Mouse (Mus musculus): ENCODE data around the gene Clic1. TPM values are rescaled to one million over a fixed set of nuclear protein-coding genes. Genes with fewer than 3 reads are reported as not detected.
"Not testable (repeated sequence)": the region's sequence is repeated elsewhere in the genome, so short reads cannot be mapped to it uniquely, and the experiment has no call there.

Clic1 gene
- not detected in 2 replicates for polyA plus RNA-seq (2012; ENCODE audit: insufficient read depth, insufficient read length, low replicate concordance, missing spikeins)

GRCm38 (mm10) chr17:35049561-35050016 is at the start of gene Clic1:
Gene Clic1 (plus strand): TSS chr17:35049966.
- Histone ChIP-seq H3K4me3 (ENCODE audit: insufficient read depth, low read depth, low read length) (peak within 1 kb of the TSS; percentile 47), H3K27ac (ENCODE audit: insufficient read depth, low read depth, low read length) (peak within 1 kb of the TSS; percentile 47; the same call in 1 of the 2 replicates), H3K4me1 (ENCODE audit: control insufficient read depth, insufficient read depth, low read length) (peaks cover 33% of the 10 kb centered on the region)
- TF ChIP-seq POLR2A (IDR thresholded peaks at IDR 0.05; ENCODE audit: insufficient read depth, low read depth, low read length) (no peak), CTCF (IDR thresholded peaks at IDR 0.05; ENCODE audit: insufficient read depth, low read depth, low read length) (no peak)
- WGBS = 22% methylated on average over 11 of the region's 11 CpGs

GRCm38 (mm10) chr17:35000717-35001451 is 48.9 kb upstream of the Clic1 start, which contains the start of gene Vars:
Gene Vars (plus strand): TSS chr17:35000987.
- TF ChIP-seq CTCF (IDR thresholded peaks at IDR 0.05; ENCODE audit: insufficient read depth, low read depth, low read length) = no peak
- peak; percentile 54 for TF ChIP-seq POLR2A (IDR thresholded peaks at IDR 0.05; ENCODE audit: insufficient read depth, low read depth, low read length)
- peaks cover 10% of the 10 kb centered on the region for H3K4me1 ChIP-seq (ENCODE audit: control insufficient read depth, insufficient read depth, low read length)
- WGBS = under 1% methylated on average over 83 of the region's 83 CpGs
- peak within 1 kb of the TSS; percentile 59 for H3K27ac ChIP-seq (ENCODE audit: insufficient read depth, low read depth, low read length)
- peak within 1 kb of the TSS; percentile 84 for H3K4me3 ChIP-seq (ENCODE audit: insufficient read depth, low read depth, low read length)

- Histone ChIP-seq H3K4me1 (ENCODE audit: control insufficient read depth, insufficient read depth, low read length) (peaks cover 10% of the 10 kb centered on the region), H3K27ac (ENCODE audit: insufficient read depth, low read depth, low read length) (no peak overlapping the region; the same call in 1 of the 2 replicates), H3K4me3 (ENCODE audit: insufficient read depth, low read depth, low read length) (peak overlapping the region; percentile 84)
- no peak for TF ChIP-seq CTCF (IDR thresholded peaks at IDR 0.05; ENCODE audit: insufficient read depth, low read depth, low read length)
- TF ChIP-seq POLR2A (IDR thresholded peaks at IDR 0.05; ENCODE audit: insufficient read depth, low read depth, low read length) = no peak
- under 1% methylated on average over 35 of the region's 35 CpGs for WGBS
These were observed 48.2 kb upstream of the Clic1 start for GRCm38 (mm10) chr17:35001452-35002152.

- 6% methylated on average over 12 of the region's 12 CpGs for WGBS
- H3K4me3 ChIP-seq (ENCODE audit: insufficient read depth, low read depth, low read length) = peak overlapping the region; percentile 84
- H3K4me1 ChIP-seq (ENCODE audit: control insufficient read depth, insufficient read depth, low read length) = peaks cover 10% of the 10 kb centered on the region
- no peak for TF ChIP-seq CTCF (IDR thresholded peaks at IDR 0.05; ENCODE audit: insufficient read depth, low read depth, low read length)
- no peak for TF ChIP-seq POLR2A (IDR thresholded peaks at IDR 0.05; ENCODE audit: insufficient read depth, low read depth, low read length)
- no peak overlapping the region for H3K27ac ChIP-seq (ENCODE audit: insufficient read depth, low read depth, low read length)
These were observed 47.5 kb upstream of the Clic1 start for GRCm38 (mm10) chr17:35002153-35002865.

GRCm38 (mm10) chr17:35003022-35003838 is 46.5 kb upstream of the Clic1 start:
- TF ChIP-seq POLR2A (IDR thresholded peaks at IDR 0.05; ENCODE audit: insufficient read depth, low read depth, low read length) (no peak), CTCF (IDR thresholded peaks at IDR 0.05; ENCODE audit: insufficient read depth, low read depth, low read length) (no peak)
- Histone ChIP-seq H3K4me3 (ENCODE audit: insufficient read depth, low read depth, low read length) (no peak overlapping the region), H3K4me1 (ENCODE audit: control insufficient read depth, insufficient read depth, low read length) (peaks cover 10% of the 10 kb centered on the region), H3K27ac (ENCODE audit: insufficient read depth, low read depth, low read length) (no peak overlapping the region)
- 73% methylated on average over 9 of the region's 9 CpGs for WGBS

GRCm38 (mm10) chr17:35004075-35004717 is 45.6 kb upstream of the Clic1 start:
- Histone ChIP-seq H3K4me3 (ENCODE audit: insufficient read depth, low read depth, low read length) (no peak overlapping the region), H3K27ac (ENCODE audit: insufficient read depth, low read depth, low read length) (no peak overlapping the region), H3K4me1 (ENCODE audit: control insufficient read depth, insufficient read depth, low read length) (peaks cover 10% of the 10 kb centered on the region)
- WGBS = 94% methylated on average over 17 of the region's 17 CpGs
- TF ChIP-seq POLR2A (IDR thresholded peaks at IDR 0.05; ENCODE audit: insufficient read depth, low read depth, low read length) (0 out of 2 replicates have a peak, but pooled peaks have one; percentile 9), CTCF (IDR thresholded peaks at IDR 0.05; ENCODE audit: insufficient read depth, low read depth, low read length) (no peak)

GRCm38 (mm10) chr17:35005158-35005557 is 44.6 kb upstream of the Clic1 start:
- TF ChIP-seq POLR2A (IDR thresholded peaks at IDR 0.05; ENCODE audit: insufficient read depth, low read depth, low read length) = no peak
- TF ChIP-seq CTCF (IDR thresholded peaks at IDR 0.05; ENCODE audit: insufficient read depth, low read depth, low read length) = no peak

GRCm38 (mm10) chr17:35005902-35006301 is 43.9 kb upstream of the Clic1 start:
- 95% methylated on average over 4 of the region's 5 CpGs for WGBS
- H3K27ac ChIP-seq (ENCODE audit: insufficient read depth, low read depth, low read length); H3K4me3 ChIP-seq (ENCODE audit: insufficient read depth, low read depth, low read length); H3K4me1 ChIP-seq (ENCODE audit: control insufficient read depth, insufficient read depth, low read length): not testable (repeated sequence)

More at GRCm38 (mm10) chr17:35005158-35005557, 44.6 kb upstream of the Clic1 start:
- H3K4me3 ChIP-seq (ENCODE audit: insufficient read depth, low read depth, low read length) = no peak overlapping the region
- 96% methylated on average over 10 of the region's 10 CpGs for WGBS
- H3K4me1 ChIP-seq (ENCODE audit: control insufficient read depth, insufficient read depth, low read length) = peaks cover 7% of the 10 kb centered on the region
- H3K27ac ChIP-seq (ENCODE audit: insufficient read depth, low read depth, low read length) = no peak overlapping the region

All from olfactory bulb, adult 2 months (tissue).